Mouse (Mus musculus): ENCODE data around the gene Ttc26. TPM values are rescaled to one million over a fixed set of nuclear protein-coding genes. Genes with fewer than 3 reads are reported as not detected.
"Not testable (repeated sequence)": the region's sequence is repeated elsewhere in the genome, so short reads cannot be mapped to it uniquely, and the experiment has no call there.

The Ttc26 gene
- polyA plus RNA-seq, 1 experiment from 2014 or later, result 6.4 TPM

DNA sequence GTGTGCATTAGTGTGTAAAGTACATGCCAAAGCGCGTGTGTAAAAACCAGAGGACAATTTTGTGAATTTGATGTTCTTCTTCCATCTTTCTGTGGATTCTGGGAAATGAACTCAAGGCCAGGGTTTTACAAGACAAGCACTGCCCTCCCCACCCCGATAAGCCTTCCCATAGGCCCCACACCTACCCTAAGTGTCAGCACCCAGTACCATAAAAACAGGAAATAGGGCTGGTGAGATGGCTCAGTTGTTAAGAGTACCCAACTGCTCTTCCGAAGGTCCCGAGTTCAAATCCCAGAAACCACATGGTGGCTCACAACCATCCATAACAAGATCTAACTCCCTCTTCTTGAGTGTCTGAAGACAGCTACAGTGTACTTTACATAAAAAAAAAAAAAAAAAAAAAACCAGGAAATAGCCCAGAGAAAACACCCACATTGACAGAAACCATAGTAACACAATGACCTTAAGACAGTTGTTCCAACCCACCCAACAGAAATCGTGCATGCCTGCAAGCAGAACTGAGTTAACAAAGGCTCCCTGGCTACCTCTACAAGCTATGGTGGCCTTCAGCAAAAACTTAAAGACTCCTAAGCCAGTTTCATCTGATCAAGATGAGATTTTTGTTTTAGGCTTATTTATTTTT, 32.3 kb upstream of the Ttc26 start:
- peaks cover 44% of the 10 kb centered on the region for H3K27me3 ChIP-seq
- ATAC-seq (ENCODE audit: low read depth), result no peak
- no peaks in the 10 kb centered on the region for H3K36me3 ChIP-seq
- no peak overlapping the region for H3K27ac ChIP-seq (replicated peaks)
- no peak overlapping the region for H3K4me3 ChIP-seq
- 93% methylated on average over 6 of the region's 6 CpGs for WGBS
- peaks cover 8% of the 10 kb centered on the region for H3K4me1 ChIP-seq (replicated peaks)
- no peak overlapping the region for H3K4me2 ChIP-seq
- no peaks in the 10 kb centered on the region for H3K9me3 ChIP-seq
- H3K9ac ChIP-seq, result no peak overlapping the region

DNA sequence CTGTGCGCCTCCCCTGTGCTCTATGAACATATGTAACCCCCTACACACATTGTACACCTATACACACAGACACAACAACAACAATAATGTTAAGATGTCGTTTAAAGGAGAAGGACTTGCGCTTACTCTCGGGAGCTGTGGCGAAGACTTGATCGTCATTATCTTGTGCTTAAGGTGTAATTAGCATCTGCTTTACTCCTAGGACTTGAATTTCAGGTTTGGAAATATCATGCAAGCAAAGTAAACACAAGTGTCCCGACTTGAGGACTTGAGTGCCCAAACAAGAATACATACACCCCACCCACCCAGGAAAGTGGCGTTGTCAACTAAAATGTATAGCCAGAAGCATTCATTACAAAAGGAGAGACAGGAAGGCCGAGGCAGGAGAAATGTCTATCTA, 31.5 kb upstream of the Ttc26 start:
- no peak overlapping the region for H3K4me2 ChIP-seq
- H3K27ac ChIP-seq (replicated peaks), result no peak overlapping the region
- H3K36me3 ChIP-seq, result no peaks in the 10 kb centered on the region
- no peak overlapping the region for H3K4me3 ChIP-seq
- no peaks in the 10 kb centered on the region for H3K9me3 ChIP-seq
- no peak overlapping the region for H3K9ac ChIP-seq
- no peak for ATAC-seq (ENCODE audit: low read depth)
- H3K4me1 ChIP-seq (replicated peaks), result peaks cover 17% of the 10 kb centered on the region
- peaks cover 52% of the 10 kb centered on the region for H3K27me3 ChIP-seq
- WGBS, result 82% methylated on average over 9 of the region's 9 CpGs

DNA sequence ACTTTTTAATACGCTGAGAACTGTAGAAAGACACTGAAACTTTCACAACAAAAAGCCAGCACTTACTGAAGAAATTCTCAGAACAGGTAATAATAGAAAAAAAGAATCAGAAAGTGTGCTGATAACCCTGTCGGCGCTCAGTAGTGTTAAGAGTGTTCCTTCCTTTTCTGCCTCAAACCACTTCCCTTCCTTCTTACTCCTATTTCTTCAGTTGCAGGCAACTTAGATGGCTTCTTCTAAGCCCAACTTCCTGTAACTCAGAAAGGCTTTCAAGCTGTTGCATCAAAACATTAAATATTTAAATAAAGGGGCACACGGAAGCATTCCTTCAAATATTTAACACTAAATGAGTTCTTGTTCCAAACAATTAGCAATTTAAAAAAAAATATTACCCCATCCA, 29.3 kb upstream of the Ttc26 start:
- peaks cover 21% of the 10 kb centered on the region for H3K4me1 ChIP-seq (replicated peaks)
- H3K27ac ChIP-seq (replicated peaks), result no peak overlapping the region
- H3K4me2 ChIP-seq, result no peak overlapping the region
- peaks cover 74% of the 10 kb centered on the region for H3K27me3 ChIP-seq
- H3K9ac ChIP-seq, result no peak overlapping the region
- no peaks in the 10 kb centered on the region for H3K36me3 ChIP-seq
- H3K4me3 ChIP-seq, result no peak overlapping the region
- no peaks in the 10 kb centered on the region for H3K9me3 ChIP-seq
- WGBS, result 63% methylated on average over 4 of the region's 4 CpGs
- no peak for ATAC-seq (ENCODE audit: low read depth)

DNA sequence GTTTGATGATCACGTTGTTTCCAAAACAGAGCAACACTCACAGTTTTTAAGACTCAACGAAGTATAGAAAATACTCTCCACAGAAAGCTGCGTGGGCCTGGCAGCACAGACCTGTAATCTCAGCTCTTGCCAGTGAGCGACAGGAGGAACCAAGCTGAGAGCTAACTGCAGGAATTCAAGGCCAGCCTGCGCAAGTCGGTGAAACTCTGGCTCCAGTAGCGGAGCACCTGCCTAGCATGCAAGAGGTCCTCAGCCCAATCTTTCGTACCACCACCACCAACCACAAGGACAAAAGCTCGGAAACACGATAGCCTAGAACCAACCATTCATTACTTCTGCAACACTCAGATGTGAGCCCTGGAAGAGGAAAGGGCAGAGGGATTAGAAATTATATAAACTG, 28.8 kb upstream of the Ttc26 start:
- Histone ChIP-seq H3K27ac (replicated peaks) (no peak overlapping the region), H3K27me3 (peaks cover 79% of the 10 kb centered on the region), H3K9ac (no peak overlapping the region), H3K4me3 (no peak overlapping the region), H3K9me3 (no peaks in the 10 kb centered on the region), H3K4me1 (replicated peaks) (peaks cover 21% of the 10 kb centered on the region), H3K4me2 (no peak overlapping the region), H3K36me3 (no peaks in the 10 kb centered on the region)
- no peak for ATAC-seq (ENCODE audit: low read depth)
- WGBS, result 12% methylated on average over 10 of the region's 10 CpGs

DNA sequence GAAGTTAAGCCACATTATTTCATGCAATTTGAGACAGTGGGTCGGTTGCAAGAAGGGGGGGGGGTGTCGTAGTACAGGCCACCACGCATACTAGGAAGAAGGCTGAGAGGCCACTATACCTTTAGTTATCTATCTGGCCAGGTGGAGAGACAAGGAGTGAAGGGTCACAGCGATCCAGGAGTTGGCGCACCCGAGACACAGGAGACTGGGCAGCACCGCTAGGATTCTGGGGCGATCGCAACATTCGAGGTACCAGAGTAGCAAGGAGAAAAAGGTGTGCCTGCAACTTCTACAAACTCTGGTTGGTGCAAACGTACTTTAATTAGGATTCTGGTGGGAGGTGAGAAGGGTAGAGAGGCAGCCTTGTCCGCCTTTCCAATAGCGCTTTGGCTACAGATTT, 28.1 kb upstream of the Ttc26 start:
- Histone ChIP-seq H3K27ac (replicated peaks) (no peak overlapping the region), H3K9ac (no peak overlapping the region), H3K36me3 (no peaks in the 10 kb centered on the region), H3K9me3 (no peaks in the 10 kb centered on the region), H3K4me2 (peak overlapping the region; percentile 66), H3K27me3 (peaks cover 81% of the 10 kb centered on the region), H3K4me1 (replicated peaks) (peaks cover 21% of the 10 kb centered on the region), H3K4me3 (peak overlapping the region; percentile 51; the same call in 1 of the 2 replicates)
- 4% methylated on average over 13 of the region's 13 CpGs for WGBS
- no peak for ATAC-seq (ENCODE audit: low read depth)

DNA sequence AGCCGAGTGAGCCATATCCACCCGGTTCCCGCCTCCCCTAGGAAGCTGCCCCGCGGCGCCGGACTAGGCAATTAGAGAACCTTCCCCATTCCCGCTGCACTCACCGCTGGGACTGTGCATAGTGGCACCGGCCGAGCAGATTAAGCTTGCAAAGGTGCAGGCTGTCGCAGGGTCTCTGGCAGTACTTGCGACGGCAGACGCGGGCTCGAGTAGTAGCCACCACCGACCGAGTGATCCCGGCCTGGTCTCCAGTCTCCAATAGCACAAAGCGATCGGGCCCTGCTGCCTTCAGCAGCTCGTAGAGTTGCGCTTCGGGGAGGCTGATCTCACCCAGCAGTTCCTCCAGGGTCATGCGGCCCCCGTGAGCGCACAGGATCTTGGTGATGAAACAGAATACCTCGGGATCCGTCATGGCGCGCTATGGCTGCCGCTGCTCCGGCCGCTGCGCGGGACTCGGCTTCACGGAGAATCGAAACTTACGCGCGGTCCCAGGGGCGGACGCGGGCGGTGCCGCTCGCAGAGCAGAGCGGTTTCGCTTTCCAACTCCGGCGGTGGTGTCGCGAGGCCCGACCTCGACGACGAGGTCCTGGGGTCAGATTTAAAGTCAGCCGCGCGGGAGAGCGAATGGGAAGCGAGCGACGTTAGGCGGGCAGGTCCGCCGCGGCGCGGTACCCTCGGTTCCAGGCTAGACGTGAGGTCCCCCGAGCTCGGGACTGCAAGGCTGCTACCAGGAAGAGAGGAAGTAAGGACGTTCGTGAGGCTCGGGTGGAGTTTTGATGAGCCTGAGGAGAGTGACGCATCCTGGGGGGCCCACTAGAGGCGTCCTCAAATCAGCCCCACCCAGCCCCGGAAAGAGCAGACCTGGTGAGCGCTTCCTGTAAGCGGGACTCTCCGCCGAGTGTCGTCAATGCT, 27.2 kb upstream of the Ttc26 start, which contains the start of gene Zc3hav1:
Gene Zc3hav1 (minus strand): TSS at position 793 of the 912 bp plus-strand sequence.
- WGBS, result under 1% methylated on average over 87 of the region's 87 CpGs
- Histone ChIP-seq H3K9ac (peak within 1 kb of the TSS; percentile 58), H3K9me3 (no peaks in the 10 kb centered on the region), H3K4me3 (peak within 1 kb of the TSS; percentile 51), H3K36me3 (no peaks in the 10 kb centered on the region), H3K4me2 (peak within 1 kb of the TSS; percentile 66), H3K4me1 (replicated peaks) (peaks cover 21% of the 10 kb centered on the region), H3K27ac (replicated peaks) (no peak within 1 kb of the TSS), H3K27me3 (peaks cover 81% of the 10 kb centered on the region)
- peak; percentile 79 for ATAC-seq (ENCODE audit: low read depth)

DNA sequence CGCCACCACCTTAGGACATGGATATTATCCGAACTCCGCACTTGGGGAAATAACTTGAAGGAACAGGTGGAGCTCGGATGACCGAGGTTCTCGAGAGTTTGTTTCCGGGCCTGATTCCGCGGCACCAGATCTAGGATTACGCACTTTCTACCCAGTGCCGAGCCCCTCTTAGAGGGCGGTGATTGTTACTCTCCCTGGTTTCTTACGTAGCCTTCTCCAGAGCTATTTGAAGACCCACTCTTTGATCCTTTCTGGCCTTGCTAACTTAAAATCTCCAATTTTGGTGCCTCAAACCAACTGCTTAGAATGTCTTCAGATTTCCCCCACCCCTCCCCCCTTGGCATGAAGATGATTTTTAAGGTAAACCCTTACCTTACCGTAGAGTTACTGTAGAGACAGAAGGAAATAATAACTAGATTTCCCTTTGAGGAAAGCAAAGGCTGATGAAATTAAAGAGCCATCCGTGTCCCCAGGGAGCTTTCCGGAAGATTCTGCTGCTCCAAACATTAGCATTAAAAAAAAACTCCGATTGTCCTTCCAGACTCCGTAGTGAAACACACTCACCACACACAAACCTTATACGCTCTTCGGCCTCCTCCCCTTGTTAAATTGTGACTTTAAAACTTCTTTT, 26.4 kb upstream of the Ttc26 start:
- Histone ChIP-seq H3K4me2 (peak overlapping the region; percentile 66), H3K4me1 (replicated peaks) (peaks cover 21% of the 10 kb centered on the region), H3K27ac (replicated peaks) (no peak overlapping the region), H3K36me3 (no peaks in the 10 kb centered on the region), H3K9me3 (no peaks in the 10 kb centered on the region), H3K4me3 (peak overlapping the region; percentile 51), H3K27me3 (peaks cover 77% of the 10 kb centered on the region), H3K9ac (no peak overlapping the region)
- ATAC-seq (ENCODE audit: low read depth), result no peak
- WGBS, result 1% methylated on average over 20 of the region's 20 CpGs

DNA sequence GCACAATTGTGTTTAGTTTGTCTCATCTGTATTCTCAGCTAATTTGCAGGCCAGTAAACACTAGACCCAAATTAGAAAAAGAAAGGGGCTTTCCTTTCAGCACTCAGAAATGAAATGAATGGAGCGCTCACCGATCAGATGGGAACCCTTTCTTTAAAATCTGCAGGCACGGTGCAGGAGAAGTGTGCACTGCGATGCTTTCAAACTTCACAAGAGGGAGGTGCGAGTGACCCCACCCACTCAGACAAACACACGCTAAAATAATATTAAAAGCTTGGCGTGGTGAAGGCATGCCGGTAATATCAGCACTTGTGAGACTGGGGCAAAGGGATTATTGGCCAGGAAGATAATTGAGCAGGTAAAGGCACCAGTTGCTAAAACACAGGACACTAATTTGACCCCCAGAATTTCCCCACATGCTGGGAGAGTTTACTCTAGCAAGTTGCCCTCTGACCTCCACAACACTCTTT, 25.9 kb upstream of the Ttc26 start:
- no peak overlapping the region for H3K9ac ChIP-seq
- peaks cover 72% of the 10 kb centered on the region for H3K27me3 ChIP-seq
- peaks cover 21% of the 10 kb centered on the region for H3K4me1 ChIP-seq (replicated peaks)
- H3K4me2 ChIP-seq, result peak overlapping the region; percentile 66
- no peaks in the 10 kb centered on the region for H3K36me3 ChIP-seq
- H3K27ac ChIP-seq (replicated peaks), result no peak overlapping the region
- 0 out of 2 replicates have a peak overlapping the region, but pooled peaks have one; percentile 51 for H3K4me3 ChIP-seq
- H3K9me3 ChIP-seq, result no peaks in the 10 kb centered on the region
- whole genome bisulfite sequencing, result 3% methylated on average over 8 of the region's 8 CpGs
- ATAC-seq (ENCODE audit: low read depth), result no peak

DNA sequence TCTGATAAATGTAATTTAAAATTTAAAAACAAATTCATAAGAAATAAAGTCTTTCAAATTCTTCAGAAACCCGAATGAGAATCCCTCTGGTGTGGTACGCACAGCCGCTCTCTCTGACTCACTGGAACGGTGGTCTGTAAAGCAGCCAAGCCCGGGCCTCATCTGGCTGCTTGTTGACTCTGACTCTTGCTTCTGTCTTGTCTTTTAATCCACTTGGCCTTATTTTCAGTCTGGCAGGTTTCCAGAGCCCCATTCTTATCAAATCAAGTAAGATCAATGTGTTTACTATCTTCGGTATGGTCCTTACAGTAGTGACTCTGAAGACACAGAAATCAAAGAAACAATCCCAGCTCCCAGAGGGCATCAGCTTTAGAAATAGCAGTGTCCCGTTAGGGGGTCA, 25.4 kb upstream of the Ttc26 start:
- ATAC-seq (ENCODE audit: low read depth), result no peak
- Histone ChIP-seq H3K4me1 (replicated peaks) (peaks cover 21% of the 10 kb centered on the region), H3K4me3 (no peak overlapping the region), H3K36me3 (no peaks in the 10 kb centered on the region), H3K9me3 (no peaks in the 10 kb centered on the region), H3K27ac (replicated peaks) (no peak overlapping the region), H3K27me3 (peaks cover 67% of the 10 kb centered on the region), H3K4me2 (no peak overlapping the region), H3K9ac (no peak overlapping the region)
- 12% methylated on average over 7 of the region's 7 CpGs for WGBS

DNA sequence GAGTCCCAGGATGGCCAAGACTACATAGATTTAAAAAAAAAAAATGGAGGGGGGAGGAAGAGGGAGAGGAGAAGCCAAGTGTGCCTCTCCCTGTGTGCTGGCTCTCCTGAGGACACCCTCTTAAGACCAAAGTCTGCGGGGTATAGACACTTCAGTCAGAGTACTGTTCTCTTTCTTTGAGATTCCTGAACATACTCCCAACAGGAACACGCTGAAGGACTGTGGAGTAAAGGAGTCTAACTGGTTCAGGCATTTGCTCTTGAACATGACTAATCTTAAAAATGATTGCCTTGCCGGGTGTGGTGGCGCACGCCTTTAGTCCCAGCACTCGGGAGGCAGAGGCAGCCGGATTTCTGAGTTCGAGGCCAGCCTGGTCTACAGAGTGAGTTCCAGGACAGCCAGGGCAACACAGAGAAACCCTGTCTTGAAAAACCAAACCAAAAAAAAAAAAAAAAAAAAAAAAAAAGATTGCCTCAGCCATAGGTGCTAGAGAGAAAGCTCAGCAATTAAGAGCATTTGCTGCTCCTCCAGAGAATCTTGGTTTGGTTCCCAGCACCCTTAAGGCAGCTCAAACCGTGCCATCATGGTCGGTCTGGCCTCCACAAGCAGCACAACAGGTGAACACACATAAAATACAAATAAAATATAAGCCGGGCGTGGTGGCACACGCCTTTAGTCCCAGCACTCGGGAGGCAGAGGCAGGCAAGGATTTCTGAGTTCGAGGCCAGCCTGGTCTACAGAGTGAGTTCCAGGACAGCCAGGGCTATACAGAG, 24.4 kb upstream of the Ttc26 start:
- H3K4me1 ChIP-seq (replicated peaks), result peaks cover 21% of the 10 kb centered on the region
- H3K9me3 ChIP-seq; H3K4me2 ChIP-seq; H3K27ac ChIP-seq (replicated peaks); H3K4me3 ChIP-seq; ATAC-seq (ENCODE audit: low read depth); H3K9ac ChIP-seq; H3K36me3 ChIP-seq: not testable (repeated sequence)
- 84% methylated on average over 15 of the region's 15 CpGs for WGBS
- H3K27me3 ChIP-seq, result peaks cover 58% of the 10 kb centered on the region

DNA sequence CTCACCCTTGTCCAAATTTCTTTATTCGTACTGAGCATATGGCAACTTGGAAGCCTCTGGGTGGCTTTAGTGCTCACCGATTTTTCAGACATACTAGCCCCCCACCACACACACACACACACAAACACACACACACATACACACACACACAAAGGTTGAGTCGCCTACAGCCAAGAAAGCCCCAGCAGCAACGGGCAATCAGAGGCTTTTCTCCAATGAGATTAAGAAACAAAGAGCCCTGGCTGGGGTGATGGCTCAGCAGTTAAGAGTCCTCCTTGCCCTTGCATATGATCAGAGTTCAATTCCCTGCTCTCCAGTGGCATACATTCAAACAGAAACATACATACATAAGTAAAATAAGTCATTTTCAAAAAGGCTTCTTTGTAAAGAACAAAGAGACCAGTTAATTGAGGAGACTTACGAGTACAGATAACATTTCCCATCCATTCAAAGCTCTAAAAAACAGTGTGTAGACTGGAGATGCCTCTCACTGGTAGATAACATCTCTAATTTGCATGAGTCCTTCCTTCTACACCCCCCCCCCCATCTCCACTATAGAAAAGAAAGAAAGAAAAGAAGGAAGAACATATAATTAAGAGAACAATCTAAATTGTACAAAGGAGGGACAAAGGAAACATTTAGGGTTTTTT, 23.5 kb upstream of the Ttc26 start:
- Histone ChIP-seq H3K27ac (replicated peaks) (no peak overlapping the region), H3K9ac (no peak overlapping the region), H3K27me3 (peaks cover 50% of the 10 kb centered on the region), H3K36me3 (no peaks in the 10 kb centered on the region), H3K9me3 (no peaks in the 10 kb centered on the region), H3K4me2 (no peak overlapping the region), H3K4me3 (no peak overlapping the region), H3K4me1 (replicated peaks) (peaks cover 21% of the 10 kb centered on the region)
- ATAC-seq (ENCODE audit: low read depth), result no peak
- 55% methylated on average over 5 of the region's 5 CpGs for WGBS
